Mouse (Mus musculus): ENCODE data around the gene Aicda. TPM values are rescaled to one million over a fixed set of nuclear protein-coding genes. Genes with fewer than 3 reads are reported as not detected.
A peak's percentile ranks its signal among the peaks of the same experiment; 100 is the strongest.
"Not testable (repeated sequence)": the region's sequence is repeated elsewhere in the genome, so short reads cannot be mapped to it uniquely, and the experiment has no call there.

The Aicda gene
- total and polyA plus RNA-seq, 3 experiments, result 5.4 to 41.1 (median 33.3) TPM

GRCm38 (mm10) chr6:122515762-122516161 is 37.8 kb upstream of the Aicda start:
- DNase-seq (ENCODE audit: extremely low read depth); H3K27ac ChIP-seq (ENCODE audit: insufficient read depth, low read depth); H3K79me2 ChIP-seq (replicated peaks; ENCODE audit: control insufficient read depth, extremely low read depth, insufficient read depth, poor library complexity, severe bottlenecking); H3K4me1 ChIP-seq (ENCODE audit: control insufficient read depth in 1 of 2, insufficient read depth in 2 of 2); H3K4me2 ChIP-seq (ENCODE audit: insufficient read depth, low read depth, poor library complexity, severe bottlenecking); H3K9ac ChIP-seq (ENCODE audit: insufficient read depth, low read depth); H3K36me3 ChIP-seq (replicated peaks in 1 of 2; ENCODE audit: control insufficient read depth in 1 of 2, insufficient read depth in 1 of 2, low read length in 1 of 2); H3K27me3 ChIP-seq (replicated peaks); in situ Hi-C loops (cut with MboI; ENCODE audit: low pct_ligation_motif_present, low pct_unique_long_range_greater_than_20kb, low sequenced_read_pairs); dilution Hi-C loops (cut with MboI; ENCODE audit: extremely low pct_ligation_motif_present, extremely low pct_unique_long_range_greater_than_20kb, low sequenced_read_pairs); H3K4me3 ChIP-seq (replicated peaks in 1 of 3; ENCODE audit: low read depth in 2 of 3, low read length in 2 of 3, poor library complexity in 1 of 3); H3K9me3 ChIP-seq (replicated peaks; ENCODE audit: low read length): not testable (repeated sequence)
- TF ChIP-seq HCFC1 (IDR thresholded peaks at IDR 0.05; ENCODE audit: low read depth, low read length) (peak; percentile 73), KAT2A (IDR thresholded peaks at IDR 0.05; ENCODE audit: insufficient replicate concordance, low read length) (0 out of 2 replicates have a peak, but pooled peaks have one; percentile 25), MYC (IDR thresholded peaks at IDR 0.05; ENCODE audit: low read depth, low read length) (0 out of 2 replicates have a peak, but pooled peaks have one; percentile 39)

- no peak overlapping the region for H3K4me3 ChIP-seq (replicated peaks in 1 of 3; ENCODE audit: low read depth in 2 of 3, low read length in 2 of 3, poor library complexity in 1 of 3)
- no peaks in the 10 kb centered on the region for H3K79me2 ChIP-seq (replicated peaks; ENCODE audit: control insufficient read depth, extremely low read depth, insufficient read depth, poor library complexity, severe bottlenecking)
- H3K4me1 ChIP-seq (ENCODE audit: control insufficient read depth in 1 of 2, insufficient read depth in 2 of 2), result 0 out of 4 replicates have a peak, but pooled peaks cover 4 to 5% of the 10 kb centered on the region in 2 experiments
- dilution Hi-C loops (cut with MboI; ENCODE audit: extremely low pct_ligation_motif_present, extremely low pct_unique_long_range_greater_than_20kb, low sequenced_read_pairs), result no loop called here
- H3K4me2 ChIP-seq (ENCODE audit: insufficient read depth, low read depth, poor library complexity, severe bottlenecking), result no peak overlapping the region
- DNase-seq (ENCODE audit: extremely low read depth), result no peak
- H3K9me3 ChIP-seq (replicated peaks; ENCODE audit: low read length), result no peaks in the 10 kb centered on the region
- H3K27ac ChIP-seq (ENCODE audit: insufficient read depth, low read depth), result no peak overlapping the region
- no peak for TF ChIP-seq RAD21 (IDR thresholded peaks at IDR 0.05; ENCODE audit: low read depth, low read length)
- TF ChIP-seq ZC3H11A (IDR thresholded peaks at IDR 0.05; ENCODE audit: low read depth, low read length), result no peak
- no peak for TF ChIP-seq UBTF (IDR thresholded peaks at IDR 0.05; ENCODE audit: low read depth, low read length)
- TF ChIP-seq CTCF (conservative IDR thresholded peaks at IDR 0.05 in 1 of 2, IDR thresholded peaks at IDR 0.05 in 1 of 2; ENCODE audit: low read depth in 2 of 2, low read length in 2 of 2), result no peak
- no peak for TF ChIP-seq ZMIZ1 (IDR thresholded peaks at IDR 0.05; ENCODE audit: low read depth, low read length)
- no peak for TF ChIP-seq RCOR1 (conservative IDR thresholded peaks at IDR 0.05; ENCODE audit: low read depth, low read length)
- TF ChIP-seq MYC (IDR thresholded peaks at IDR 0.05; ENCODE audit: low read depth, low read length), result no peak
- TF ChIP-seq BHLHE40 (IDR thresholded peaks at IDR 0.05; ENCODE audit: low read depth, low read length), result no peak
- TF ChIP-seq CHD2 (IDR thresholded peaks at IDR 0.05; ENCODE audit: low read length), result no peak
- no peak for TF ChIP-seq MAX (IDR thresholded peaks at IDR 0.05; ENCODE audit: low read length)
- TF ChIP-seq SIN3A (IDR thresholded peaks at IDR 0.05; ENCODE audit: low read length), result no peak
- peaks cover 4% of the 10 kb centered on the region for H3K27me3 ChIP-seq (replicated peaks)
- no peak overlapping the region for H3K9ac ChIP-seq (ENCODE audit: insufficient read depth, low read depth)
- in situ Hi-C loops (cut with MboI; ENCODE audit: low pct_ligation_motif_present, low pct_unique_long_range_greater_than_20kb, low sequenced_read_pairs), result no loop called here
- no peaks in the 10 kb centered on the region for H3K36me3 ChIP-seq (replicated peaks in 1 of 2; ENCODE audit: control insufficient read depth in 1 of 2, insufficient read depth in 1 of 2, low read length in 1 of 2)
Measured at GRCm38 (mm10) chr6:122517668-122518067, 35.9 kb upstream of the Aicda start.

GRCm38 (mm10) chr6:122519384-122519783 is 34.2 kb upstream of the Aicda start:
- in situ Hi-C loops (cut with MboI; ENCODE audit: low pct_ligation_motif_present, low pct_unique_long_range_greater_than_20kb, low sequenced_read_pairs), result no loop called here
- peak; percentile 23 for DNase-seq (ENCODE audit: extremely low read depth)
- no peak for TF ChIP-seq ZKSCAN1 (IDR thresholded peaks at IDR 0.05; ENCODE audit: borderline replicate concordance, low read depth, low read length)
- no peak for TF ChIP-seq ETS1 (conservative IDR thresholded peaks at IDR 0.05; ENCODE audit: low read depth, low read length)
- TF ChIP-seq HCFC1 (IDR thresholded peaks at IDR 0.05; ENCODE audit: low read depth, low read length), result no peak
- peak; percentile 64 for TF ChIP-seq SMC3 (IDR thresholded peaks at IDR 0.05; ENCODE audit: low read depth, low read length)
- no peak for TF ChIP-seq JUN (IDR thresholded peaks at IDR 0.05; ENCODE audit: insufficient read depth, low read depth, low read length)
- no peak for TF ChIP-seq CHD1 (IDR thresholded peaks at IDR 0.05; ENCODE audit: low read depth, low read length)
- TF ChIP-seq RAD21 (IDR thresholded peaks at IDR 0.05; ENCODE audit: low read depth, low read length), result peak; percentile 76
- no peak for TF ChIP-seq NRF1 (IDR thresholded peaks at IDR 0.05; ENCODE audit: low read depth, low read length)
- TF ChIP-seq NELFE (IDR thresholded peaks at IDR 0.05; ENCODE audit: low read depth, low read length), result no peak
- TF ChIP-seq CTCF (conservative IDR thresholded peaks at IDR 0.05 in 1 of 2, IDR thresholded peaks at IDR 0.05 in 1 of 2; ENCODE audit: low read depth in 2 of 2, low read length in 2 of 2), result peak; percentile 72 to 81; a peak in 3 of 4 replicates
- TF ChIP-seq TBP (conservative IDR thresholded peaks at IDR 0.05; ENCODE audit: low read depth, low read length), result no peak
- no peak for TF ChIP-seq POLR2AphosphoS2 (IDR thresholded peaks at IDR 0.05; ENCODE audit: low read depth, low read length)
- TF ChIP-seq MAX (IDR thresholded peaks at IDR 0.05; ENCODE audit: low read length), result no peak
- TF ChIP-seq MAZ (IDR thresholded peaks at IDR 0.05; ENCODE audit: low read depth, low read length), result no peak
- TF ChIP-seq UBTF (IDR thresholded peaks at IDR 0.05; ENCODE audit: low read depth, low read length), result no peak
- no peak for TF ChIP-seq GABPA (IDR thresholded peaks at IDR 0.05; ENCODE audit: insufficient replicate concordance, low read depth, low read length)
- TF ChIP-seq JUND (conservative IDR thresholded peaks at IDR 0.05; ENCODE audit: low read depth, low read length), result no peak

More at GRCm38 (mm10) chr6:122519384-122519783, 34.2 kb upstream of the Aicda start:
- 0 out of 4 replicates have a peak, but pooled peaks cover 0 to 5% of the 10 kb centered on the region in 2 experiments for H3K4me1 ChIP-seq (ENCODE audit: control insufficient read depth in 1 of 2, insufficient read depth in 2 of 2)
- H3K79me2 ChIP-seq (replicated peaks; ENCODE audit: control insufficient read depth, extremely low read depth, insufficient read depth, poor library complexity, severe bottlenecking), result no peaks in the 10 kb centered on the region
- H3K27ac ChIP-seq (ENCODE audit: insufficient read depth, low read depth), result no peak overlapping the region
- no peak overlapping the region for H3K4me2 ChIP-seq (ENCODE audit: insufficient read depth, low read depth, poor library complexity, severe bottlenecking)
- H3K9ac ChIP-seq (ENCODE audit: insufficient read depth, low read depth), result no peak overlapping the region
- peaks cover 2% of the 10 kb centered on the region for H3K27me3 ChIP-seq (replicated peaks)
- H3K36me3 ChIP-seq (replicated peaks in 1 of 2; ENCODE audit: control insufficient read depth in 1 of 2, insufficient read depth in 1 of 2, low read length in 1 of 2), result no peaks in the 10 kb centered on the region
- dilution Hi-C loops (cut with MboI; ENCODE audit: extremely low pct_ligation_motif_present, extremely low pct_unique_long_range_greater_than_20kb, low sequenced_read_pairs), result no loop called here
- no peak overlapping the region for H3K4me3 ChIP-seq (replicated peaks in 1 of 3; ENCODE audit: low read depth in 2 of 3, low read length in 2 of 3, poor library complexity in 1 of 3)
- H3K9me3 ChIP-seq (replicated peaks; ENCODE audit: low read length), result no peaks in the 10 kb centered on the region

Measured in CH12.LX (cell line).